Mouse (Mus musculus) T-helper 1 cell (primary cell): ENCODE results near the gene Hnrnpl.

Source experiments
- in situ Hi-C: fragments of 300-600 bp; cut with MboI, MseI; formaldehyde crosslinking; loops from one replicate; pipeline ENCODE4 v1.15.1; 2025; ENCODE audit warnings: high pct_unique_total_duplicates

Gene Hnrnpl

DNA sequence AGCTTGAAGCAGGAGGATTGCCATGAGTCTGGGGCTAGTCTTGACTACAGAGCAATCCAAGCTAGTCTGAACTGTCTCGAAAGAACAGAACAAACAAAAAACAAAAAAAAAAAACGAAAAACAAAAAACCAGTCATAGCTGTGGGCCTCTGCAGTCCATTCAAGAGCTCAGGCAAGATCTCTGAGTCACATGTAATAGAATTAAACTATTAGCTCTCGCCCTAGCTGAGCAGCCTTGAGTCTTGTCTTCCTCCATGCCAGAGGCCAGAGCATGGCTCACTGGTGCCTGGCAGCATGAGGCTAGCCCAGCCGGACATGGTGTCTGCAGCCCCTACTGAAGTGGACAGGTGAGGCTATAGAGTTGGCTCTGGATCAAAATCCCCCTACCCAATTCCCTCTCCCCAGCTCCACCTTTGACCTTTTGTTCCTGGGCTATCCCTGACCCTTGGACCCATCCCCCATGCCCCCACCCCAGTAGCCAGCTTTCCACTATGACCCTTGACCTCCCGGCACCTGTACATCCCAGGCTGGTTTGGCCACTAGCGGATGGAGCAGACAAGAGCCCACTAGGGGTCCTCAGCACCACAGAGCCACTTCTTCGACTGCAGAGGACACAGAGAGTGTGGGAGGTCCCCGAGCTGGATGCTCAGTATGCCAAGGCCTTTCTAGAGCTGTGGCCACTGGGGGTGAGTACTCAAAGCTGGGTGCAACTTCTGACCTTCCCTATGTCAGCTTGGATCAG, 18.1 kb upstream of the Hnrnpl start:
- in situ Hi-C loops: loop anchor here (10.0 kb wide), 1 partner anchor 75 kb away; the partner anchor contains the start of gene Lgals7

- in situ Hi-C loops: loop anchor here (10.0 kb wide), 1 partner anchor 73 kb away; the partner anchor contains the start of gene Lgals7
Measured at GRCm38 (mm10) chr7:28791706-28792105, 16.6 kb upstream of the Hnrnpl start.

DNA sequence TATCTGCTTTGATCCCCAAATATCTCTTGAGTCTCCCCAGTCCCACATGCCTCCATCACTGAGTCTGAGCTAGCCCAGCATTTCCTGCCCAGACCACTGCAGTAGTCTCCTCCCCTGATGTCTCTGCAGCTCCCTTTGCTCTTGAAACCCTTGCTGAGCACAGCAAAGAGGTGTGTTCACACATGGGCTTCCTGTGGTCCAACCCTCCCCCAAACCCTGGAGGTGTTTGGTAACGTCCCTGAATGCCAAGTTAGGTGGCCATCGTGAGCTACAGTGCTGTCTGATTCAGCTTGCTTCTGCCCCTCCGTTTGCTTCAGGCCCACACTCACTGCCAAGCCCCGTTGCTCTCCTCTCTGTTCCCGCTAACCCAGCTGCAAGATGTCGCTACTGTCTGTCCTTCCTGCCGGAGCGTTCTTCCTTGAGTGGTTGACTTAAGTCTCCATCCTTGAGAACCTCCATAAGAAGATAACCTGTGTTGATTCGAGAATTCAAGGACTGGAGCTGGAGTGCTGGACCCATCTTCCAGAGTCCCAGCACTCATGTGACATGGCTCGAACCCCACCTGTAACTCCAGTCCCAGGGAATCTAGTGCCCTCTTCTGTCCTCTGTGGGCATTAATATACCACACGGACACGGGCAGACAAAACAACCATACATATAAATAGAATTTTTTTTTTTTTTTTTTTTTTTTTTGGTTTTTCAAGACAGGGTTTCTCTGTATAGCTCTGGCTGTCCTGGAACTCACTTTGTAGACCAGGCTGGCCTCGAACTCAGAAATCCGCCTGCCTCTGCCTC, 15.8 kb upstream of the Hnrnpl start:
- in situ Hi-C loops: loop anchor here (10.0 kb wide), 1 partner anchor 72 kb away; the partner anchor contains the start of gene Lgals7

DNA sequence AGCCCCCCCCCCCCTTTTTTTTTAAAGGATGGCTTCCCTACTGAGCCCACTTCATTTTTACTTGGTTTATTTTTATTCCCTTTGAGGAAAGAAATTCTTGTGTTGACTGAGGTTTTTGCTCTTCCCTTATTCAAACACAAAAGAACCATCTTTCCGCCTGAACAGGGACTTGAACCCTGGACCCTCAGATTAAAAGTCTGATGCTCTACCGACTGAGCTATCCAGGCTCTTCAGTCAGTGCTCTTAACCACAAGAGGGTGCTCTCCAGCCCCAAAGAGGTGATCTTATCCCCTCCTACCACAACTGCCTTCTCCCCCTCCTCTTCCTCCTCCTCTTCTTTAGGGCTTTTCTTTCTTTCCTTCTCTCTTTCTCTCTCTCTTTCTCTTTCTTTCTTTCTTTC, 14.5 kb upstream of the Hnrnpl start:
- in situ Hi-C loops: loop anchor here (10.0 kb wide), 1 partner anchor 71 kb away; the partner anchor contains the start of gene Lgals7

GRCm38 (mm10) chr7:28794496-28794895, 13.8 kb upstream of the Hnrnpl start:
- in situ Hi-C loops: loop anchor here (10.0 kb wide), 1 partner anchor 70 kb away; the partner anchor contains the start of gene Lgals7

- in situ Hi-C loops: loop anchor here (10.0 kb wide), 1 partner anchor 69 kb away; the partner anchor contains the start of gene Lgals7
Measured at GRCm38 (mm10) chr7:28795832-28796231, 12.5 kb upstream of the Hnrnpl start.

GRCm38 (mm10) chr7:28796562-28796975, 11.8 kb upstream of the Hnrnpl start:
- in situ Hi-C loops: loop anchor here (10.0 kb wide), 1 partner anchor 68 kb away; the partner anchor contains the start of gene Lgals7

DNA sequence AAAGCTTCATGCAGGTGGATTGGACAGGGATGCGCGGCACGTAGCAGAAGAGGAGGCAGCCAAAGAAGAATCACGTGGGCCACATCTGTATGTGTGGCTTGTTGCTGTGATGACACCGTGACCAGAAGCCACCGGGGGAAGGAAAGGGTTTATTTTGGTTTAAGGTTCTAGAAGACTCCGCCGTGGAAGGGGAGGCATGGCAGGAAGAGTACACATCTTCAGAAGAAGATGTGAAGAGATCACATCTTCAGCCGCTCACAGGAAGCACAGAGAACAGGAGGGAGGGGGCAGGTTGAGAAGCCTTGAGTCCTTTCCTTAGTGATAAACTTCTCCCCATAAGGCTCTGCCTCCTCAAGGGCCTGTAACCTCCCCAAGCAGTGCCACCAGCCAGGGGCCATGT, 8.3 kb upstream of the Hnrnpl start:
- in situ Hi-C loops: loop anchor here (10.0 kb wide), 1 partner anchor 65 kb away; the partner anchor contains the start of gene Lgals7

GRCm38 (mm10) chr7:28801451-28801850, 6.9 kb upstream of the Hnrnpl start:
- in situ Hi-C loops: no loop called here

GRCm38 (mm10) chr7:28801901-28802670, 6.3 kb upstream of the Hnrnpl start:
- in situ Hi-C loops: no loop called here

DNA sequence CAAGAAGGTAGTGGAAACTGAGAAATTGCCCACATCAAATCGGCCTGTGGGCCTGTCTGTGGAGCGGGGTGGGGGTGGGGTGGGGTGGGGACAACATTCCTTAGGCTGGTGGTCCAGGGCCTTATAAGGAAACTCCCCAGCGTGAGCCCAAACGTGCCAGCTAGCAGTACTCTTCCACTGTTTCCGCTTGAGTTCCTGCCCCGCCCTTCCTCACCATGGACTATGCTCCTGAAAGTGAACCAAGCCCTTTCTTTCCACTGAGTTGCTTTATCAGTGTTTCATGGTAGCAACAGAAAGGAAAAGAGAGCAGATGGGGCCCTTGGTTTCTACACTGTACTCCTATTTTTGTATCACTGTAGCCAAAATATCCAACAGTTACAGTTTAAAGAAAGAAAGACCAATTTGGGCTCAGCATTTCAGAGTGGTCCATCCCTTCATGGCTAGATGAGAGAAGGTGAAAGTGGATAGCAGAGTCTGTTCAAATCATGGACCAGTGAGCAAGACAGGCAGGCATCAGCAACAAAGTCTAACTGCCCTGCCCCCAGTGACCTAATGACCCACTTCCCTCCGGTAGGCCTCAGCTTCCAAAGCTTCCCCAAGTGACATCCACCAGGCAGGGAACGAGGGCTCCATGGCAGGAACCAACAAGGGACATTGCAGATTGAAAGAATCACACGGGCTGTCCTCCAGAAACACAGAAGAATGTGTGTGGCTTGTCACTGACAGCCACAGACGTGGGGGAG, 5.3 kb upstream of the Hnrnpl start:
- in situ Hi-C loops: no loop called here

- in situ Hi-C loops: no loop called here
Measured at GRCm38 (mm10) chr7:28803756-28804155, 4.6 kb upstream of the Hnrnpl start.

GRCm38 (mm10) chr7:28806869-28807268, 1.5 kb upstream of the Hnrnpl start:
- in situ Hi-C loops: no loop called here

- in situ Hi-C loops: no loop called here
Measured at GRCm38 (mm10) chr7:28807641-28808220, 610 bp upstream of the Hnrnpl start.

DNA sequence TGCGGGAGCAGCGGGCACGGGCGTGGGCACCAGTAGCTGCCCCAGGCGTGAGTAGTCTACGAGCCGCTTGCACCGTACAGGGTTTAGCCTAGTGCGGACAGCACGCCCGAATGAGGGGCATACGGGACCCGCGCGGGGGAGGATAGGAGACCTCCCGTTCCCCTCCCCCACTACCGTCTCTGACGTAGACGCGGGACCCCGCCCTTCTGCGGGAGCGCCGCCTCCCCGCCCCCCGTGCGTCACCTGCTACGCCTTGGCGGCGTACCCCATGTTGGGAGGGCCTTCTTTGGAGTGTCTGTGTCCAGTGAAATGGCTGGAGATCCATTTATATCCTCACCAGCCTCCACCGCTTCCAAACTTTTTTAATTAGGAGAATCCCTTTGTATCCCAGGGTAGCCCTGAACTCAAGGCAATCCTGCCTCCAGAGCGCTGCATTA, 634 bp downstream of the Hnrnpl start:
- in situ Hi-C loops: no loop called here

DNA sequence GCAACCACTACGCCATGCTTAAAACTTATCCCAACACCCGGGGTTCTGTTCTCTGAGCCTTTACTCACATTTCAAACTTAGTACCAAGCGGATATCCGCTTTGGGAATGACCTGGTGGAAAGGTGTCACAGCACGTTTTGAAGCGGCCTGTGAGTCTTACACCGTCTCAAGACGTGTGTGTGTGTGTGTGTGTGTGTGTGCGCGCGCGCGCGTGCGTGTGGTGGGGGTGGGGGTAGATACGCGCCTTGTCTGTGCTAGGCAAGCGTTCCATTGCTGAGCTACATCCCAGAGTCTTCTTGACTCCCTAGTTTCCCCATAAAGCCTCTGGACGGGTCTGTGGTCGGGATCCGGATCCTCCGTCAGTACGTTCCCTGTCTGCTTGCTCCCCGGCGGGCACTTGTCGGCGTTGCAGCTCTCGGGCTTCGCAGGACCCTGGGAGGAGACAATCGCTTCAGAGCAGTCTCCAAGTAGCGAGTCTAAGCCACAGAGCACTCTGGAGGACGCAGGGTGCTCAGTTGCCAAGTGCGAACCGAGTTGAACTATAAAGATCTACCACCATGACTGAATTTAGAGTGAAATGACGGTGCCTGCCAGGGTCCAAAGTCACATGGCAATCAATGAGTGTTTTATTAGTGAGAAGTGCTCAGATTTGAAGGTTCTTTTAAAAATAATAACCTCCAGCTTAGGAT, 1.2 kb downstream of the Hnrnpl start:
- in situ Hi-C loops: no loop called here

DNA sequence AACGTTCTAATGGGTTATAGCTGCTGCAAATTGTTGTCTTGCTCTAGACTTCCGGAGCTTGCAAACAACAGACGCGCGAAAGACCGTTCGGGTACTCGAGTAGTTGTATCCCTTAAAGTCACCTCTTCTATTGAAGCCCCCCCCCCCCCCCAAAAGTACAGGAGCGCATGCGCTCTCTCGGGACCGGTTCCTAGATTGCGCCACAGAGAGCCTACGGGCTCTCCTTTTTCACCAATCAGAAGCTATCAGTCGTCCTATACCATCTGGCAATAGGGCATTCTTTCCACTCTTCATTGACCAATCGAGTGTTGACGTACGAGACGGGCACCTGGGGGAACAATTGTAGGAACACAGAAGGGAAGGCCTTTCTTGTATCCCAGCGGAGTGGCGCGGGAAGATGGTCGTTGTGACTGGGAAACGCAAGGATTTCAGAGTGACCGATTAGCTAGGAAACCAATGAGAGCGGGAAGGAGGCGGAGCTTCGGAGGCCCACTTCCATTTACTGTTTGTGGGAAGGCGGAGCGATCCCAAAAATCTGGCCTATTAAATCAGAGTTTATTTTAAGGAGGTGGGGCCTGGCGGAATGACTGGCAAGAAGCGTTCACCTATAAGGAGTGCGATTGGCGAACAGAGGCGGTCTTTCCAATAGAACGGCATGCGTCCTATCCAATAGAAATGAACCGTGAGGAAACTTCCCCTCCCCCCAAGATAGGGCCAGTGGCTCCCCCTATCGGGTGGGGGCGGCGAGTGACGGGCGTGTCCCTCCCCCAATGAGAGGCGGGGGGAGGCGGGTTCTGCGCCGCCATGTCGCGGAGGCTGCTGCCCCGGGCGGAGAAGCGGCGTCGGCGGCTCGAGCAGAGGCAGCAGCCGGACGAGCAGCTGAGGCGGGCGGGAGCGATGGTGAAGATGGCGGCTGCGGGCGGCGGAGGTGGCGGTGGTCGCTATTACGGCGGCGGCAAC, 2.0 kb downstream of the Hnrnpl start:
- in situ Hi-C loops: no loop called here

DNA sequence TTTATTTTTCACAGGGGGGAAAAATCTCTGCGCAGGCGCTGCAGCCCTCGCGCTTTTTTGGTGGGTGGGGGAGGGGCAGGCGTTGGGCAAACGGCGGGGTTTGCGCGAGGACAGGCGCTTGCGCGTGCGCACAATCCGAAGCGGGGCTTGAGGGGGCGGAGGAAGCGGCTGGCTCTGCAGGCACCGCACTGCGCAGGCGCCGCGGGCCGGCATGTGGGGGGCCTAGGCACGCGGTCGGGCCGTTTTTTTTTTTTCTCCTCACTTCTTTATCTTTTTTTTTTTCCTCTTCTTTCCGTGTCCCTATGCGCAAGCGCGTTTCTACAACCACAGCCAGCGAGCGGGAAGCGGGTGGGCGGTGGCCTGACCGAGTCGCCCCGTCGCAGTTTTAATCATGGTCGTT, 2.9 kb downstream of the Hnrnpl start:
- in situ Hi-C loops: no loop called here
